Mouse (Mus musculus): Measurements from ENCODE around the gene Ccdc86.

- TF ChIP-seq CTCF (IDR thresholded peaks at IDR 0.05; ENCODE audit: low read depth, low read length) (no peak), POLR2A (IDR thresholded peaks at IDR 0.05; ENCODE audit: extremely low read depth, insufficient read depth, low read length) (no peak)
Observed at GRCm38 (mm10) chr19:10965721-10966120, 16.7 kb upstream of the Ccdc86 start.
